Mouse (Mus musculus) intestine, embryonic 15.5 days (tissue): ENCODE results near the gene Adamts20. TPM values are rescaled to one million over a fixed set of nuclear protein-coding genes. Genes with fewer than 3 reads are reported as not detected.

Experiments used
- ATAC-seq: fragments of 200-750 bp; cut with Nextera tagmentation; 2 replicates; pipeline ENCODE4 v1.8.0; 2017; ENCODE audit warnings: moderate TSS enrichment, moderate library complexity
- H3K27ac ChIP-seq: fragments of 300-500 bp; sonication (generic); 2 replicates; pipeline ENCODE4 v1.5.1; 2015; ENCODE audit warnings: mild to moderate bottlenecking, inconsistent platforms
- H3K27me3 ChIP-seq: fragments of 300-500 bp; sonication (generic); replicated peaks from 2 replicates; pipeline ENCODE4 v1.6.1; 2015; ENCODE audit warnings: inconsistent platforms
- H3K36me3 ChIP-seq: fragments of 300-500 bp; sonication (generic); 2 replicates; pipeline ENCODE4 v1.6.1; 2015; ENCODE audit warnings: inconsistent platforms
- H3K4me1 ChIP-seq: fragments of 300-500 bp; sonication (generic); replicated peaks from 2 replicates; pipeline ENCODE4 v1.6.1; 2015; ENCODE audit warnings: inconsistent platforms
- H3K4me2 ChIP-seq: fragments of 300-500 bp; sonication (generic); replicated peaks from 2 replicates; pipeline ENCODE4 v1.6.1; 2015; ENCODE audit warnings: mild to moderate bottlenecking, inconsistent platforms
- H3K4me3 ChIP-seq: fragments of 300-500 bp; sonication (generic); replicated peaks from 2 replicates; pipeline ENCODE4 v1.5.1; 2015; ENCODE audit warnings: inconsistent platforms
- H3K9ac ChIP-seq: fragments of 300-500 bp; sonication (generic); 2 replicates; pipeline ENCODE4 v1.6.1; 2015; ENCODE audit warnings: inconsistent platforms
- H3K9me3 ChIP-seq: fragments of 300-500 bp; sonication (generic); 2 replicates; pipeline ENCODE4 v1.6.1; 2016; ENCODE audit warnings: inconsistent platforms
- WGBS: fragments of 180-500 bp; shearing (Covaris S2); methylation state at CpG from one replicate; pipeline ENCODE4 v1.1.7; 2015; 5-methylcytosine and 5-hydroxymethylcytosine counted together
- polyA plus RNA-seq: library from polyadenylated mRNA; unstranded; fragments of >200 nt; fragmentation: Nextera tagmentation; extraction: Ambion mirVana; gene quantifications from 2 replicates; pipeline ENCODE4 v1.2.1, GENCODE M21; 2015

The Adamts20 gene
- polyA plus RNA-seq, 1 experiment from 2014 or later = 2.2 TPM

GRCm38 (mm10) chr15:94309689-94310088 is 155.5 kb downstream of the Adamts20 start:
- Histone ChIP-seq H3K9ac (no peak overlapping the region), H3K4me2 (no peak overlapping the region), H3K36me3 (no peaks in the 10 kb centered on the region), H3K27me3 (no peaks in the 10 kb centered on the region), H3K9me3 (no peaks in the 10 kb centered on the region), H3K4me1 (no peaks in the 10 kb centered on the region), H3K27ac (no peak overlapping the region), H3K4me3 (no peak overlapping the region)
- WGBS = 69% methylated on average over 7 of the region's 7 CpGs
- no peak for ATAC-seq

- H3K4me3 ChIP-seq = no peak overlapping the region
- H3K27me3 ChIP-seq = no peaks in the 10 kb centered on the region
- H3K9ac ChIP-seq = no peak overlapping the region
- H3K4me2 ChIP-seq = no peak overlapping the region
- H3K9me3 ChIP-seq = no peaks in the 10 kb centered on the region
- H3K4me1 ChIP-seq = no peaks in the 10 kb centered on the region
- H3K27ac ChIP-seq = no peak overlapping the region
- WGBS = 79% methylated on average over 9 of the region's 9 CpGs
- H3K36me3 ChIP-seq = no peaks in the 10 kb centered on the region
- no peak for ATAC-seq
Observed at GRCm38 (mm10) chr15:94307888-94308287, 157.3 kb downstream of the Adamts20 start.

- no peak overlapping the region for H3K9ac ChIP-seq
- 70% methylated on average over 3 of the region's 3 CpGs for WGBS
- no peaks in the 10 kb centered on the region for H3K36me3 ChIP-seq
- H3K4me2 ChIP-seq = no peak overlapping the region
- H3K9me3 ChIP-seq = no peaks in the 10 kb centered on the region
- no peak for ATAC-seq
- H3K27me3 ChIP-seq = no peaks in the 10 kb centered on the region
- no peak overlapping the region for H3K4me3 ChIP-seq
- H3K4me1 ChIP-seq = no peaks in the 10 kb centered on the region
- H3K27ac ChIP-seq = no peak overlapping the region
Observed at GRCm38 (mm10) chr15:94303151-94303550, 162.1 kb downstream of the Adamts20 start.

GRCm38 (mm10) chr15:94294084-94294483 is 171.1 kb downstream of the Adamts20 start:
- Histone ChIP-seq H3K4me1 (no peaks in the 10 kb centered on the region), H3K4me2 (no peak overlapping the region), H3K9ac (no peak overlapping the region), H3K4me3 (no peak overlapping the region), H3K9me3 (no peaks in the 10 kb centered on the region), H3K27me3 (no peaks in the 10 kb centered on the region), H3K36me3 (no peaks in the 10 kb centered on the region), H3K27ac (no peak overlapping the region)
- 50% methylated on average over 4 of the region's 4 CpGs for WGBS
- no peak for ATAC-seq

GRCm38 (mm10) chr15:94288015-94288414 is 177.2 kb downstream of the Adamts20 start:
- H3K36me3 ChIP-seq = no peaks in the 10 kb centered on the region
- no peak overlapping the region for H3K9ac ChIP-seq
- H3K4me1 ChIP-seq = no peaks in the 10 kb centered on the region
- no peak overlapping the region for H3K27ac ChIP-seq
- H3K4me3 ChIP-seq = no peak overlapping the region
- no peak overlapping the region for H3K4me2 ChIP-seq
- no peaks in the 10 kb centered on the region for H3K27me3 ChIP-seq
- no peak for ATAC-seq
- H3K9me3 ChIP-seq = no peaks in the 10 kb centered on the region
- WGBS = 81% methylated on average over 2 of the region's 2 CpGs

- H3K4me1 ChIP-seq = no peaks in the 10 kb centered on the region
- ATAC-seq = no peak
- no peak overlapping the region for H3K4me2 ChIP-seq
- H3K9me3 ChIP-seq = no peaks in the 10 kb centered on the region
- WGBS = 77% methylated on average over 3 of the region's 3 CpGs
- no peaks in the 10 kb centered on the region for H3K36me3 ChIP-seq
- no peak overlapping the region for H3K27ac ChIP-seq
- no peak overlapping the region for H3K4me3 ChIP-seq
- H3K27me3 ChIP-seq = no peaks in the 10 kb centered on the region
- H3K9ac ChIP-seq = no peak overlapping the region
Observed at GRCm38 (mm10) chr15:94287495-94287894, 177.7 kb downstream of the Adamts20 start.

GRCm38 (mm10) chr15:94276418-94276817 is 188.8 kb downstream of the Adamts20 start:
- WGBS = 73% methylated on average over 8 of the region's 8 CpGs

GRCm38 (mm10) chr15:94265630-94266029 is 199.6 kb downstream of the Adamts20 start:
- no peak overlapping the region for H3K4me3 ChIP-seq
- no peaks in the 10 kb centered on the region for H3K36me3 ChIP-seq
- 26% methylated on average over 10 of the region's 10 CpGs for WGBS
- no peak overlapping the region for H3K9ac ChIP-seq
- ATAC-seq = peak; percentile 39; the same call in 1 of the 2 replicates
- H3K9me3 ChIP-seq = no peaks in the 10 kb centered on the region
- no peak overlapping the region for H3K27ac ChIP-seq
- no peak overlapping the region for H3K4me2 ChIP-seq
- H3K27me3 ChIP-seq = no peaks in the 10 kb centered on the region
- H3K4me1 ChIP-seq = no peaks in the 10 kb centered on the region

More at GRCm38 (mm10) chr15:94276418-94276817, 188.8 kb downstream of the Adamts20 start:
- H3K27me3 ChIP-seq = no peaks in the 10 kb centered on the region
- no peak overlapping the region for H3K27ac ChIP-seq
- no peak overlapping the region for H3K4me3 ChIP-seq
- no peak overlapping the region for H3K9ac ChIP-seq
- H3K9me3 ChIP-seq = no peaks in the 10 kb centered on the region
- no peak overlapping the region for H3K4me2 ChIP-seq
- no peaks in the 10 kb centered on the region for H3K4me1 ChIP-seq
- no peak for ATAC-seq
- H3K36me3 ChIP-seq = no peaks in the 10 kb centered on the region

- H3K4me3 ChIP-seq = no peak overlapping the region
- 83% methylated on average over 6 of the region's 6 CpGs for WGBS
- no peaks in the 10 kb centered on the region for H3K4me1 ChIP-seq
- no peak overlapping the region for H3K9ac ChIP-seq
- no peak for ATAC-seq
- H3K27me3 ChIP-seq = no peaks in the 10 kb centered on the region
- H3K4me2 ChIP-seq = no peak overlapping the region
- no peak overlapping the region for H3K27ac ChIP-seq
- H3K36me3 ChIP-seq = no peaks in the 10 kb centered on the region
- H3K9me3 ChIP-seq = no peaks in the 10 kb centered on the region
Observed at GRCm38 (mm10) chr15:94264497-94264879, 200.7 kb downstream of the Adamts20 start.

- H3K27ac ChIP-seq = no peak overlapping the region
- no peaks in the 10 kb centered on the region for H3K36me3 ChIP-seq
- H3K27me3 ChIP-seq = no peaks in the 10 kb centered on the region
- WGBS = 66% methylated on average over 8 of the region's 8 CpGs
- no peaks in the 10 kb centered on the region for H3K9me3 ChIP-seq
- ATAC-seq = no peak
- no peak overlapping the region for H3K9ac ChIP-seq
- H3K4me3 ChIP-seq = no peak overlapping the region
- no peak overlapping the region for H3K4me2 ChIP-seq
- no peaks in the 10 kb centered on the region for H3K4me1 ChIP-seq
Observed at GRCm38 (mm10) chr15:94263866-94264496, 201.2 kb downstream of the Adamts20 start.

GRCm38 (mm10) chr15:94263241-94263640 is 202.0 kb downstream of the Adamts20 start:
- Histone ChIP-seq H3K27me3 (no peaks in the 10 kb centered on the region), H3K4me1 (no peaks in the 10 kb centered on the region), H3K36me3 (no peaks in the 10 kb centered on the region), H3K4me3 (no peak overlapping the region), H3K9me3 (no peaks in the 10 kb centered on the region), H3K4me2 (no peak overlapping the region), H3K9ac (no peak overlapping the region), H3K27ac (no peak overlapping the region)
- 67% methylated on average over 10 of the region's 10 CpGs for WGBS
- ATAC-seq = no peak

GRCm38 (mm10) chr15:94259497-94259896 is 205.7 kb downstream of the Adamts20 start:
- ATAC-seq = no peak

GRCm38 (mm10) chr15:94255538-94255937 is 209.7 kb downstream of the Adamts20 start:
- 0 out of 2 replicates have a peak, but pooled peaks cover 2% of the 10 kb centered on the region for H3K4me1 ChIP-seq
- 91% methylated on average over 5 of the region's 5 CpGs for WGBS
- ATAC-seq = no peak
- no peak overlapping the region for H3K4me3 ChIP-seq
- no peaks in the 10 kb centered on the region for H3K9me3 ChIP-seq
- H3K9ac ChIP-seq = no peak overlapping the region
- no peak overlapping the region for H3K4me2 ChIP-seq
- no peaks in the 10 kb centered on the region for H3K27me3 ChIP-seq
- no peak overlapping the region for H3K27ac ChIP-seq
- H3K36me3 ChIP-seq = no peaks in the 10 kb centered on the region

More at GRCm38 (mm10) chr15:94259497-94259896, 205.7 kb downstream of the Adamts20 start:
- Histone ChIP-seq H3K36me3 (no peaks in the 10 kb centered on the region), H3K4me2 (no peak overlapping the region), H3K27ac (no peak overlapping the region), H3K9ac (no peak overlapping the region), H3K27me3 (no peaks in the 10 kb centered on the region), H3K4me1 (no peaks in the 10 kb centered on the region), H3K9me3 (no peaks in the 10 kb centered on the region), H3K4me3 (no peak overlapping the region)
- WGBS = 95% methylated on average over 4 of the region's 4 CpGs
